In genomic region chr8:75212631-75213306, GRCm38 (mm10) we compare ENCODE assay signal across 8 mouse cellular contexts. TPM values are rescaled to one million over a fixed set of nuclear protein-coding genes. Genes with fewer than 3 reads are reported as not detected.
DNase-seq lines count a peak whose midpoint lies in the region; ATAC-seq and TF ChIP-seq lines count a peak whose summit lies in the region.

No protein-coding gene starts in this region.

- H3K36me3 ChIP-seq in CH12.LX (replicated peaks in 1 of 2; ENCODE audit: control insufficient read depth in 1 of 2, insufficient read depth in 1 of 2, low read length in 1 of 2), result no peaks in the 10 kb centered on the region
- no peaks in the 10 kb centered on the region for H3K36me3 ChIP-seq in forebrain, postnatal 0 days (ENCODE audit: insufficient read depth)

- H3K27me3 ChIP-seq in CH12.LX (replicated peaks), result peaks cover 53% of the 10 kb centered on the region
- peaks cover 19% of the 10 kb centered on the region for H3K27me3 ChIP-seq in forebrain, postnatal 0 days (ENCODE audit: insufficient read depth, low read length)

- no peaks in the 10 kb centered on the region for H3K79me2 ChIP-seq in CH12.LX (replicated peaks; ENCODE audit: control insufficient read depth, extremely low read depth, insufficient read depth, poor library complexity, severe bottlenecking)

- no peak for TF ChIP-seq EP300 in CH12.LX (IDR thresholded peaks at IDR 0.05; ENCODE audit: low read length)

- TF ChIP-seq RAD21 in CH12.LX (IDR thresholded peaks at IDR 0.05; ENCODE audit: low read depth, low read length), result no peak

- no peak for TF ChIP-seq POLR2A in CH12.LX (IDR thresholded peaks at IDR 0.05; ENCODE audit: low read depth, low read length)
- peak; percentile 7; the same call in 1 of the 2 replicates for TF ChIP-seq POLR2A in olfactory bulb, adult 2 months (IDR thresholded peaks at IDR 0.05; ENCODE audit: insufficient read depth, low read depth, low read length)

- peaks cover 10% of the 10 kb centered on the region for H3K9me3 ChIP-seq in CH12.LX (replicated peaks; ENCODE audit: low read length)
- H3K9me3 ChIP-seq in forebrain, postnatal 0 days (ENCODE audit: low read length), result no peaks in the 10 kb centered on the region

- peak overlapping the region; percentile 39; the same call in 1 of the 2 replicates for H3K4me2 ChIP-seq in CH12.LX (ENCODE audit: insufficient read depth, low read depth, poor library complexity, severe bottlenecking)
- H3K4me2 ChIP-seq in forebrain, postnatal 0 days (ENCODE audit: low read depth), result peak overlapping the region; percentile 95

- TF ChIP-seq CTCF in CH12.LX (conservative IDR thresholded peaks at IDR 0.05 in 1 of 2, IDR thresholded peaks at IDR 0.05 in 1 of 2; ENCODE audit: low read depth in 2 of 2, low read length in 2 of 2), result no peak
- no peak for TF ChIP-seq CTCF in forebrain, postnatal 0 days (IDR thresholded peaks at IDR 0.05; ENCODE audit: low read depth)
- TF ChIP-seq CTCF in olfactory bulb, adult 2 months (IDR thresholded peaks at IDR 0.05; ENCODE audit: insufficient read depth, low read depth, low read length), result no peak

- peak overlapping the region in 1 of 3 experiments; percentile 31 for H3K4me3 ChIP-seq in CH12.LX (replicated peaks in 1 of 3; ENCODE audit: low read depth in 2 of 3, low read length in 2 of 3, poor library complexity in 1 of 3)
- peak overlapping the region; percentile 54 for H3K4me3 ChIP-seq in forebrain, postnatal 0 days (ENCODE audit: low read depth, low read length)
- H3K4me3 ChIP-seq in olfactory bulb, adult 2 months (ENCODE audit: insufficient read depth, low read depth, low read length), result peak overlapping the region; percentile 71

- no peak overlapping the region for H3K9ac ChIP-seq in CH12.LX (ENCODE audit: insufficient read depth, low read depth)
- H3K9ac ChIP-seq in forebrain, postnatal 0 days, result peak overlapping the region; percentile 45

- in situ Hi-C loops in CH12.LX (cut with MboI; ENCODE audit: low pct_ligation_motif_present, low pct_unique_long_range_greater_than_20kb, low sequenced_read_pairs), result no loop called here

- intact Hi-C loops in heart, postnatal 36 days (cut with DNase I), result loop anchor here (10.0 kb wide), 1 partner anchor 218 kb away; the partner anchor contains the start of gene Hmgxb4

- dilution Hi-C loops in CH12.LX (cut with MboI; ENCODE audit: extremely low pct_ligation_motif_present, extremely low pct_unique_long_range_greater_than_20kb, low sequenced_read_pairs), result no loop called here

- no peak overlapping the region for H3K27ac ChIP-seq in CH12.LX (ENCODE audit: insufficient read depth, low read depth)
- no peak overlapping the region for H3K27ac ChIP-seq in forebrain, postnatal 0 days (ENCODE audit: low read depth, low read length)
- H3K27ac ChIP-seq in olfactory bulb, adult 2 months (ENCODE audit: insufficient read depth, low read depth, low read length), result no peak overlapping the region

- 3% methylated on average over 62 of the region's 63 CpGs for WGBS in forebrain, postnatal 0 days
- WGBS in olfactory bulb, adult 2 months, result 5% methylated on average over 52 of the region's 63 CpGs

- peaks cover 0 to 3% of the 10 kb centered on the region in 2 experiments; a peak in 1 of 4 replicates for H3K4me1 ChIP-seq in CH12.LX (ENCODE audit: control insufficient read depth in 1 of 2, insufficient read depth in 2 of 2)
- H3K4me1 ChIP-seq in forebrain, postnatal 0 days (ENCODE audit: insufficient read depth), result peaks cover 7% of the 10 kb centered on the region
- peaks cover 21% of the 10 kb centered on the region for H3K4me1 ChIP-seq in olfactory bulb, adult 2 months (ENCODE audit: control insufficient read depth, insufficient read depth, low read length)

- ATAC-seq in forebrain, postnatal 0 days, result peak; percentile 94

- DNase-seq in CH12.LX (ENCODE audit: extremely low read depth), result no peak
- peak; percentile 92 for DNase-seq in cerebellum, adult 11-12 months
- peak; percentile 83 for DNase-seq in forebrain, postnatal 0 days
- DNase-seq in heart, postnatal 36 days, result peak; percentile 88 to 92
- DNase-seq in layer of hippocampus, adult 18-20 months (ENCODE audit: low spot score in 2 of 2), result peak; percentile 74 to 89
- DNase-seq in lung, adult 18-20 months, result peak; percentile 79 to 86
- peak; percentile 91 for DNase-seq in testis, postnatal 14 days (ENCODE audit: low spot score)

TF ChIP-seq in CH12.LX, 34 proteins besides CTCF, POLR2A, EP300 and RAD21:
- TF ChIP-seq JUN (IDR thresholded peaks at IDR 0.05; ENCODE audit: insufficient read depth, low read depth, low read length) (no peak), ZKSCAN1 (IDR thresholded peaks at IDR 0.05; ENCODE audit: borderline replicate concordance, low read depth, low read length) (no peak), GABPA (IDR thresholded peaks at IDR 0.05; ENCODE audit: insufficient replicate concordance, low read depth, low read length) (no peak), MAX (IDR thresholded peaks at IDR 0.05; ENCODE audit: low read length) (0 out of 2 replicates have a peak, but pooled peaks have one; percentile 24), USF2 (conservative IDR thresholded peaks at IDR 0.05; ENCODE audit: low read depth, low read length) (no peak), BHLHE40 (IDR thresholded peaks at IDR 0.05; ENCODE audit: low read depth, low read length) (0 out of 2 replicates have a peak, but pooled peaks have one; percentile 29), UBTF (IDR thresholded peaks at IDR 0.05; ENCODE audit: low read depth, low read length) (no peak), TCF12 (IDR thresholded peaks at IDR 0.05; ENCODE audit: low read depth, low read length) (no peak)
TF ChIP-seq in CH12.LX: peak in this region for 2.

RNA-seq across cellular contexts. Expression of gene Rasd2, which starts 1.0 kb away (rescaled TPM):
- not detected in 2 replicates for total RNA-seq in CH12.LX (2012; rRNA removed)
- total RNA-seq in CH12.LX (2014; rRNA removed), result not detected in 2 replicates
- not detected in 2 replicates for polyA plus RNA-seq in CH12.LX (2012; ENCODE audit: insufficient read length, low read depth)
- total RNA-seq in forebrain, postnatal 0 days (2014; rRNA removed), result 4.7 and 11.6 TPM in 2 replicates
- polyA plus RNA-seq in forebrain, postnatal 0 days (2015; fragmentation: Nextera tagmentation; extraction: Ambion mirVana), result 1.8 and 4.7 TPM in 2 replicates
- 1 to 10 TPM; 3.1 to 4.7 TPM for total RNA-seq in heart, postnatal 36 days (2021)
- total RNA-seq in layer of hippocampus, adult 18-20 months (2021), result 10 to 100 TPM; 79.6 to 80.5 TPM
- not detected in 2 replicates for polyA plus RNA-seq in olfactory bulb, adult 2 months (2012; ENCODE audit: insufficient read depth, insufficient read length, low replicate concordance, missing spikeins)
